Mouse (Mus musculus) effector memory CD4-positive, alpha-beta T cell, adult 7 months (primary cell): ENCODE data around the gene Olfr328. TPM values are rescaled to one million over a fixed set of nuclear protein-coding genes. Genes with fewer than 3 reads are reported as not detected.

Experiments used
- polyA plus RNA-seq: library from polyadenylated mRNA; unstranded; fragments of 100-300 nt; shearing (Covaris generic); gene quantifications from one replicate; pipeline ENCODE4 v1.2.1, GENCODE M21; 2017

The Olfr328 gene
- 0.18 TPM for polyA plus RNA-seq

DNA sequence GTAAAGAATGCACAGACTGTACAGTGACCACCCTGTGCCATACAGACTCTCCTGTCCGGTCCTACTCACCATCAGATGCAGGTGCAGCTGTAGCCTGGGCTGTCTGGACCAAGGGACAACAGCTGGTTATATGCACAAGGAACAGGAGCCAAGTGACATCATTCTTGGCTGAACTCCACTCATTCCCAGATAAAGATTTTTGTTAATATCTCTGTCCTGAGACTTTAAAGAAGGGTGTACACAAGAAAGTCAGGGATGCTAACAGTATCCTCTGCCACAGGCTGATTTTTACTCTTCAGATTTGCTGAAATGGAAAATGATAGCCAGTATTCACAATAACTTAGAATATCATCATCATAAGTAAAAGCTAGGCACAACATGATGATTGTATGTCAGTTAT, at the start of gene Olfr328:
Olfr328 (minus strand) TSS at position 101 of the 400 bp plus-strand sequence.

DNA sequence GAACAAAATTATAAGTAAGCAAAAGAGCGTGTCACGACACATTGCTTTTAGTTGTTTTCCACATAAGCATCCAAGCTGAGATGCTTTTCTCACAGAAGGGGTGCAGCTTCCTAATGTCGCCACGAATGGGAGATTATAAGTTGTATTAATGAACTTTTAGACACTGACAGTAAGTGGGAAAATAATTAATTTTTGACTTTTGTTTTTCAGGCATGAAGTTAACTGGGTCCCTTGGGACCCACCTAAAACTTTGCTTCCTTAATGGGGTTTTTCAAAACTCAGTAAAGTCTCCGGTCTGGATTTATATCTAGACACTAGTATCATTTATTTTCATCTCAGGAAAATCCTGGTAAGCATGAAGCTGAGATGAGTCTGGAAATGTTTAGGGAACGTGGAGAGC, 39.4 kb upstream of the Olfr328 start, which contains the start of gene Olfr324:
Olfr324 (plus strand) TSS at position 301 of the 400 bp plus-strand sequence.

DNA sequence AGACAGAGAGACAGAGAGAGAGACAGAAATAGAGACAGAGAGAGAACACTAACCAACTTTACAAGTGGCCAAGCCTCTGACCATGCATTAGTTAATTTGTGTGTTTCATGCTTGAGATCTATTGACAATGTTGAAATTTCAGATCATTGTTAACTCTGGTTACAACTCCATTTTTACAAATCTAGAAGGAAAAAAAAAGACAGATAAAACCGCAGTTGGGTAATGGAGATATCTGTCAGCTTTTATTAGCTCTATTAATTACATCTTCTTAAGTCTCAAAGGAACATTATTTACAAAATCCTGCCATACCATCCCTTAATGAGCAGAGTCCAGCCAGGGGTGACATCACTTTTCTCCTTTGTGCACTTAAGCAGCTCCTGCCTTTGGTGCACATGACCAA, 22.0 kb upstream of the Olfr328 start, which contains the start of gene Olfr325:
Olfr325 (plus strand) TSS at position 301 of the 400 bp plus-strand sequence.

DNA sequence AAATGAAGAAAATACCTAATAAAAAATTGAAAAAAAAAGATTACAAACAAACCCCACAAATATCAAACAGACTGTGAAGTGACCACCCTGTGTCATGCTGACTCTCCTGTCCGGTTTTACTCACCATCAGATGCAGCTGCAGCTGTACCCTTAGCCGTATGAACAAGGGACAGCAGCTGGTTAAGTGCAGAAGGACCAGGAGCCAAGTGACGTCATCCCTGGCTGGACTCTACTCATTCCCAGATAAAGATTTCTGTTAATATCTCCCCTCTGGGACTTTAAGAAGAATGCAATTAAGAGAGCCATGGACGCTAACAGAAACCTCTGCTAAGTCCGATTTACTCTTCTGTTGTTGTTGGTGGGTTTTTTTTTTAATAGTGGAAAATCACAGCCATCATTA, 15.0 kb upstream of the Olfr328 start, which contains the start of gene Olfr224:
Olfr224 (minus strand) TSS at position 149 of the 400 bp plus-strand sequence.

GRCm38 (mm10) chr11:58546322-58546721, 9.1 kb downstream of the Olfr328 start, which contains the start of gene Olfr329-ps:
TSS of gene Olfr329-ps (minus strand) at chr11:58546422.

DNA sequence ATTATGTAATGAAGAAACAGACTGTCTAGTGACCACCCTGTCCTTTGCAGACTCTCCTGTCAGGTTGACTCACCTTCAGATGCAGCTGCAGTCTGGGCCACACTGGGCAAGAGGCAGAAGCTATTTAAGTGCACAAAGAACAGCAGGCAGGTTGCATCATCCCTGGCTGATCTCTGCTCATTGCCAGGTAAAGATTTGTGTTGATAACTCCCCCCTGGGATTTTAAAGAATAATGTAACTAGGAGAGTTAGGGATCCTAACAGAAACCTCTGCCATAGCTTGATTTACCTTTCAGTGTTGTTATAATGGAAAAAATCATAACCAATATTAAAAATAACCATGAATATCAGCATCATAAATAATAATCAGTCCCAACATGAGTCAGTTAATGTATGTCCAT, 20.7 kb downstream of the Olfr328 start, which contains the start of gene Olfr330:
Olfr330 (minus strand) TSS at position 101 of the 400 bp plus-strand sequence.

DNA sequence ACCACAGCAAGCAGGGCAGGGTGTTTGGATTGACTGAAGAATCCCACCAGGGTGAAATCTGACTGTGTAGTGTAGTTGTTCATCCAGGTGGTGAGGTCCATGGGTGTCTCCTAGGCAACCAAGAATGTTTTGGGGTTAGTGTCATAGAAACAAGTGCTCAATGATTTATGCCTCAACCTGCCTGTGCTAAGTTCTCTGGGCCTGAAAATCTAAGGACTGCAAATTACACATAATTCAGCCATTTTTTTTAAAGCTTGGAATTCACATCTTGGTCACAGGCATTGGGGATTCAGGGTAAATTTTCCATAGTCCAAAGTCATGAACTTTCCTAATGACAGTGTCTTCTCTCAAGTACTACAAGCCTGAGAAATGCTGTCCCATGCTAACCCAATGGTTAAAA, 53.0 kb downstream of the Olfr328 start, which contains the start of gene Olfr331:
Olfr331 (minus strand) TSS at position 101 of the 400 bp plus-strand sequence.

Other genes with a start within 250 kb of the Olfr328 start
- 39.8 TPM for gene Zfp692, start 248.6 kb downstream of the Olfr328 start, polyA plus RNA-seq
- gene Zfp672, start 225.3 kb downstream of the Olfr328 start, polyA plus RNA-seq = 39.7 TPM
- 12.9 TPM for gene Sh3bp5l, start 224.9 kb downstream of the Olfr328 start, polyA plus RNA-seq
- 0.59 TPM for gene Lypd8, start 176.6 kb downstream of the Olfr328 start, polyA plus RNA-seq
- not detected for gene 1810065E05Rik, start 134.5 kb downstream of the Olfr328 start, polyA plus RNA-seq
- 0.84 TPM for gene Gm12253, start 123.1 kb downstream of the Olfr328 start, polyA plus RNA-seq
- gene Lypd9, start 102.7 kb downstream of the Olfr328 start, polyA plus RNA-seq = not detected
- gene Olfr30, start 93.4 kb downstream of the Olfr328 start, polyA plus RNA-seq = not detected
- not detected for gene Olfr332, start 63.1 kb downstream of the Olfr328 start, polyA plus RNA-seq
- not detected for gene Olfr331, start 53.1 kb downstream of the Olfr328 start, polyA plus RNA-seq
- 0.99 TPM for gene Olfr330, start 20.8 kb downstream of the Olfr328 start, polyA plus RNA-seq
- not detected for gene Olfr329-ps, start 9.2 kb downstream of the Olfr328 start, polyA plus RNA-seq
- 0.37 TPM for gene Olfr224, start 14.9 kb upstream of the Olfr328 start, polyA plus RNA-seq
- not detected for gene Olfr325, start 22.1 kb upstream of the Olfr328 start, polyA plus RNA-seq
- gene Olfr324, start 39.5 kb upstream of the Olfr328 start, polyA plus RNA-seq = not detected
- gene 2210407C18Rik, start 60.4 kb upstream of the Olfr328 start, polyA plus RNA-seq = not detected
- gene Olfr323, start 74.9 kb upstream of the Olfr328 start, polyA plus RNA-seq = not detected
- gene Trim58, start 84.8 kb upstream of the Olfr328 start, polyA plus RNA-seq = not detected
- gene Olfr322, start 103.1 kb upstream of the Olfr328 start, polyA plus RNA-seq = not detected
- not detected for gene Olfr320, start 125.5 kb upstream of the Olfr328 start, polyA plus RNA-seq
- not detected for gene Olfr319, start 143.5 kb upstream of the Olfr328 start, polyA plus RNA-seq
- 0.18 TPM for gene Olfr318, start 168.4 kb upstream of the Olfr328 start, polyA plus RNA-seq
- gene Olfr317, start 183.6 kb upstream of the Olfr328 start, polyA plus RNA-seq = not detected
- gene Olfr316, start 197.1 kb upstream of the Olfr328 start, polyA plus RNA-seq = 0.16 TPM
- gene Olfr315, start 217.6 kb upstream of the Olfr328 start, polyA plus RNA-seq = not detected
- gene Olfr314, start 227.3 kb upstream of the Olfr328 start, polyA plus RNA-seq = 0.28 TPM
- gene Fam183b, start 246.3 kb upstream of the Olfr328 start, polyA plus RNA-seq = not detected